Mouse (Mus musculus) left cerebral cortex, postnatal 10 days (tissue): ENCODE data around the gene Ophn1. TPM values are rescaled to one million over a fixed set of nuclear protein-coding genes. Genes with fewer than 3 reads are reported as not detected.

ENCODE experiments used
- DNase-seq, 2 experiments: peaks; one replicate each; pipeline ENCODE4 v3.0.0; 2021 to 2022; ENCODE audit warnings: low spot score in 2 of 2, mixed read lengths in 1 of 2; ENCODE audit errors: extremely low spot score in 1 of 2
- intact Hi-C: fragments of 180-260 bp; cut with DNase I; formaldehyde crosslinking; loops from one replicate; pipeline ENCODE4 v1.15.1; 2025
- total RNA-seq, 2 experiments: library from RNA; stranded (reverse); gene quantifications; 2 replicates each; pipeline ENCODE4 v1.2.3; 2021

Ophn1 gene
- total RNA-seq, 2 experiments from 2014 or later, result 35.7 to 43.9 TPM

DNA sequence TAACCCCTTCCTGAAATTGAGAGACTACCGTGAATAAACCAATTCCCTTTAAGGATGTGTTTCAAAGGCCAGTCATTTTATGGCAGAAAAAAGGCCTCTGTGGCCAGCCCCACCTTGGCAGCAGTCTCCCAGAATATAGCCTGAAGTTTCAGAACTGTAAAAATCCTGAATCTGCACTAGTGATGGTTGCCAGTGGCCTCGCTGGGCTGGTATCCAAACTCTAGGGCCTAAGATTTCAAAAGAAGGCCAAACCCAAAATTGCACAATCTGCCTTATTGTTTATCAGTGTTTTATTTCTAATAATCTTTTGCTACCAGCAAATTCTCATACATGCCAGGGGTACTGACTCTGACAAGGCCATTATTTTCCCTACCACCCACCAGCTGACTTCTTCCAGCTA lies 34.8 kb downstream of the Ophn1 start:
- DNase-seq, result no peak
- intact Hi-C loops, result no loop called here

DNA sequence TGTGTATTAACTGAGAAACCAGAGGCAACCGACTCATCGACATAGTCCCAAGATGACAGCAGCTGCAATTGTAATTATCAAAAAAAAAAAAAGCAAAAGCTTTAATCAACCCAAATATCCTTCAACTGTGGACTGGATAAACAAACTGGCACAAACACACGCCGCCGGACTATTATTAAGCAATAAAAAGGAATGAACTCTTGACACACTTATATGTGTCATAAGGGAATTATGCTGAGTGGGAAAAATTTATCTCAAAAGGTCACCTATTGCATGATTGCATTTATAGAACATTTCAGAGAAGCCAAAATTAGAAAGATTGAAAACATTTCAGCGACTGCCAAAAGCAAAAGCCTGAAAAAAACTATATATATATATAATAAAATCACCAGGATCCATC lies 40.0 kb downstream of the Ophn1 start:
- intact Hi-C loops, result no loop called here
- DNase-seq, result no peak

GRCm38 (mm10) chrX:98841606-98842005 lies 49.2 kb downstream of the Ophn1 start:
- DNase-seq, result no peak
- intact Hi-C loops, result no loop called here

- intact Hi-C loops, result no loop called here
- no peak for DNase-seq
Observed at GRCm38 (mm10) chrX:98835989-98836388, 54.8 kb downstream of the Ophn1 start.

- intact Hi-C loops, result no loop called here
- no peak for DNase-seq
Observed at GRCm38 (mm10) chrX:98803813-98804212, 87.0 kb downstream of the Ophn1 start.

DNA sequence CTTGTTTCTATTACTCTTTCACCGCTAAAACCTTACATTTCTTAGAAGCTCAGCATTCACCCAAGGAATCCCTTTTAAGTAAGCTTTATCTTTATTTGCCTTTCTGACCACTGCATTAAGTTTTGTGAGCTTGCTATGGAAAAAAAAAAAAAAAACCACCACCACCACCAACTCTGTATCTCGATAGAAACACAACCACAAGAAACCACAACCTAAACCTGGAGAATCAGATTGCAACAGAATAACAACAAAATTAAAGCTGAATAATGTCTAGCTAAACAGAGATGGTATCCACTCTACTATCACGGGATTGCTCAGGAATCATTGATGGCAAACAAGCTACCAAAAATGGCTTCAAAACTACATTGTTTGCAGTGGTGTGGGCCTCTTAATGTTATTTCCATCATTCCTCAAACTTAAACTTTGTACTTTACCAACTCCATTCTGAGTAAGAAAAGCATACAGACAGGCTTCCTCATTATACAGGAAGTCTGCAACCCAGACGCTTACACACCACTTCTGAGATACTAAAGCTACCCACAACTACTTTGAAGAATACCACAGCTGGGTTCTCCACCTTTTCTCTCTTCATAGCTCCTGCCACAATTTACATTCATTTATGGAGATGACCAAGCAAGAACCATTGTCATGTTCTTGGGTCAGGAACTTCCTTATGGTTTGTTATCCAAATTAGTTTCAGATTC lies 116.4 kb downstream of the Ophn1 start:
- intact Hi-C loops, result no loop called here
- DNase-seq, result no peak

- no peak for DNase-seq
- intact Hi-C loops, result no loop called here
Observed at GRCm38 (mm10) chrX:98755089-98755488, 135.7 kb downstream of the Ophn1 start.

DNA sequence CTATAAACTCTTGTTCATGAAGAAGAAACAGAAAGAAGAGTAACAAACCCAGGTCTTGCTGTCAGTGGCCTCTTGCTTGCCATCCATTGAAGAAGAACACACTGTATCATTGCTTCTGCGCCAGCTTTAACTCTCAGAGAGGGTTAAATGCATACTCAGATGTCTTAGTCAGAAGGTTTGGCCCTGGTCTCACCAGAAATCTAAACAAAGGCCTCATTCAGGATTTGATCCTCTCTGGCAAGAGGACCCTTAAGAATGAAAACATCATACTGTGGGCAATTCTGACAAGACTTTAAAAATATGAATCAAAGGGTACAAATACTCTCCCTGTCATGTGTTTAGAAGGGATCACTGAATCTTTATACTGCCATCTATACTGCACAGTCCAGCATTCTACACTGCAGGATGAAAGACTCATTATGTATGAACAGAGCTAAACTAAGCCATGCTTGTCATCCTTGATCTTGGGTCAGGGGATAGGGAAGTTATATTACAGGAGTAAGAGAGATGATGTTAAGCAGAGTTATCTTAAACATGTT lies 139.5 kb downstream of the Ophn1 start:
- intact Hi-C loops, result no loop called here
- no peak for DNase-seq

GRCm38 (mm10) chrX:98736758-98737157 lies 154.1 kb downstream of the Ophn1 start:
- no peak for DNase-seq
- intact Hi-C loops, result no loop called here

- no peak for DNase-seq
- intact Hi-C loops, result no loop called here
Observed at GRCm38 (mm10) chrX:98722991-98723390, 167.8 kb downstream of the Ophn1 start.

- DNase-seq, result no peak
- intact Hi-C loops, result no loop called here
Observed at GRCm38 (mm10) chrX:98707766-98708165, 183.1 kb downstream of the Ophn1 start.

- peak; percentile 39 to 45 for DNase-seq
- intact Hi-C loops, result loop anchor here (2.0 kb wide), 1 partner anchor 215 kb away; no protein-coding TSS in a partner anchor
Observed at GRCm38 (mm10) chrX:98701635-98702034, 189.2 kb downstream of the Ophn1 start.

DNA sequence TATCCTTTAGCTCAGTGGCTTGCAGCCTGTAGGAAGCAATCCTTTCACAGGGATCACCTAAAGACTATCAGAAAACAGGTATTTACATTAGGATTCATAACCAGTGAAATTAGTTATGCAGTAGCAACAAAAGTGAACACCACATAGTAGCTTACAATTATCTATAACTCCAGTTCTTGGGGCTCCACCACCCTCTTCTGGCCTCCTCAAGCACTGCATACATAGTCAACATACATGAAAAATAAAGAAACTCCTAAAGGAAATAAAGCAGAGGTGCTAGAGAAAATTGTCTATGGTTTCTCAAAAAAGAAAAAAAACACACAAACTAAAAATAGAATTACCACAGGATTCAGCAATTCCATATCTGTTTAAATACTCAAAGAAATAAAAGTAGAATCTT lies 208.2 kb downstream of the Ophn1 start:
- DNase-seq, result no peak
- intact Hi-C loops, result no loop called here

GRCm38 (mm10) chrX:98681281-98681680 lies 209.5 kb downstream of the Ophn1 start:
- DNase-seq, result no peak
- intact Hi-C loops, result no loop called here

DNA sequence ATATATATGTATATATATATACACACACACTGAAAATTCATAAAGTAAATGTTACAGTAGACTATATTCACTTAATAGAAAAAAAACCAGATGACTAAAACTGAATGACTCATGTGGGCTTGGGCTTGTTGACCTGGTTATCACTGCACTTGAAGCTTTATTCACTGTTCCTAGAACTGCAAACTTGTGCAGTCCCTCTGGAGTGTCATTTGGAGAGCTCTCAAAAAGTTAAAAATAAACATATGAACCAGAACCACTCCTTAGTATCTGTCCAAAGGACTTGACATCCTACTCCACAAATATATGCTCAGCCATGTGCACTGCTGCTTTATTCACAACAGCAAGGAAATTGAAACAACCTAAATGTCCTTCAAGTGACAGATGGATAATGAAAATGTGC lies 219.8 kb downstream of the Ophn1 start:
- intact Hi-C loops, result no loop called here

GRCm38 (mm10) chrX:98651431-98651830 lies 239.4 kb downstream of the Ophn1 start:
- intact Hi-C loops, result no loop called here
- no peak for DNase-seq

More for the DNA sequence above, 219.8 kb downstream of the Ophn1 start:
- DNase-seq, result no peak

- intact Hi-C loops, result no loop called here
- no peak for DNase-seq
Observed at GRCm38 (mm10) chrX:98628666-98629404, 262.0 kb downstream of the Ophn1 start.

GRCm38 (mm10) chrX:98618865-98619264 lies 272.0 kb downstream of the Ophn1 start:
- intact Hi-C loops, result loop anchor here (5.0 kb wide), 2 partner anchors 1187 to 1717 kb away; no protein-coding TSS in a partner anchor
- DNase-seq, result peak; percentile 17 to 18

DNA sequence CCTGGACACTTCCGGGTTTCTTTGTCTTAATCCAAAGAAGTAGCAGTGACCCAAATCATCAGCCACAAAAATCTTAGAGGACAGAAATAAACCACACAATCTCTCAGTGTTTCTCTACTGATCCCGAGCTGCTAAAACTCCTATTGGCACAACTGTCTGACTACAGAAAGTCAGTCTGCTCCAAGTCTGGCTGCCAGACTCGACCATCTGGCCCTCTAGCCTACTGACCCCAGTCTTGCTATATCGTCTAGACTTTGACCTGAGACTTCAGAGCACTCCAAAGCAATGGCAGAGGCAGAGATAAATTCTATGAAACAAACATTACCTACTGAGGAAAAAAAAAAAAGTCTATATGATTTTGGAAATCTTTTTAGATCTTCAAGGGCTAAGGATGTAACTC lies 273.4 kb downstream of the Ophn1 start:
- intact Hi-C loops, result loop anchor here (5.0 kb wide), 2 partner anchors 1185 to 1715 kb away; no protein-coding TSS in a partner anchor
- no peak for DNase-seq

DNA sequence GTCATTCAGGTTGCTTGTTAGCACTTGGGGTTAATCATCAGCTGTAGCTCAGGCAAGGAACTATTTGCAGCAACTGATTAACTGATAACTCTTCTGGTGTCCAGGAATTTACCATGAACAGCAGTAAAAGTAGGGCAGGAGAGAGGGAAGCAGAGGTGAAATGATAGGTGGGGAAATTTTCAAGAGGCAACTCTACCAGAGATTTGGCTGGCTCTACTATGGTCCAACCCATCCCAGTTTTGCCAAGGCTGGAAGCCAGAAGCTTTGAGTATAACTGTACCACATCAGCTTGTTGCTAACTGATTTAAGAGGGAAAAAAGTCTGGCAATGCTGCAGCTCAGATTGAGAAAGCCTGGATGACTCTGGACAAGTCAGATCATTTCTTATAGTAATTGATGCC lies 316.6 kb downstream of the Ophn1 start:
- intact Hi-C loops, result no loop called here
- no peak for DNase-seq
